Mouse (Mus musculus) Muller cell, postnatal 12 days (primary cell): ENCODE measurements around the gene Card9.
A peak's percentile ranks its signal among the peaks of the same experiment; 100 is the strongest.
"Not testable (repeated sequence)": the region's sequence is repeated elsewhere in the genome, so short reads cannot be mapped to it uniquely, and the experiment has no call there.

Source experiments
- DNase-seq: peaks from one replicate; pipeline ENCODE4 v3.0.0-alpha.2; 2015; ENCODE audit errors: inconsistent ontology term

Card9 gene

GRCm38 (mm10) chr2:26360772-26361171, at the start of gene Card9:
Gene Card9, minus strand, starts transcription at chr2:26360918.
- DNase-seq, result no peak

- DNase-seq, result peak; percentile 73
Observed at GRCm38 (mm10) chr2:26410091-26410490, 49.4 kb upstream of the Card9 start.

GRCm38 (mm10) chr2:26409362-26409761, 48.6 kb upstream of the Card9 start:
- DNase-seq, result no peak

- peak; percentile 98 for DNase-seq
Observed at GRCm38 (mm10) chr2:26408515-26409356, 48.0 kb upstream of the Card9 start, which contains the start of gene Inpp5e. Gene Inpp5e, minus strand, starts transcription at chr2:26409203.

GRCm38 (mm10) chr2:26403306-26403705, 42.6 kb upstream of the Card9 start:
- no peak for DNase-seq

- DNase-seq, result no peak
Observed at GRCm38 (mm10) chr2:26402265-26402664, 41.5 kb upstream of the Card9 start.

- no peak for DNase-seq
Observed at GRCm38 (mm10) chr2:26401023-26401422, 40.3 kb upstream of the Card9 start.

GRCm38 (mm10) chr2:26400296-26400695, 39.6 kb upstream of the Card9 start:
- DNase-seq, result no peak

GRCm38 (mm10) chr2:26399647-26400046, 38.9 kb upstream of the Card9 start:
- DNase-seq, result no peak

GRCm38 (mm10) chr2:26398978-26399377, 38.3 kb upstream of the Card9 start:
- DNase-seq, result no peak

- no peak for DNase-seq
Observed at GRCm38 (mm10) chr2:26391617-26392016, 30.9 kb upstream of the Card9 start.

GRCm38 (mm10) chr2:26390954-26391353, 30.2 kb upstream of the Card9 start:
- DNase-seq, result no peak

- peak; percentile 91 for DNase-seq
Observed at GRCm38 (mm10) chr2:26389154-26389690, 28.5 kb upstream of the Card9 start, which contains the start of the genes Entr1 and Pmpca. Gene Entr1, minus strand, starts transcription at chr2:26389316. Gene Pmpca, plus strand, starts transcription at chr2:26389339.

- DNase-seq, result no peak
Observed at GRCm38 (mm10) chr2:26388682-26389153, 28.0 kb upstream of the Card9 start.

- DNase-seq, result no peak
Observed at GRCm38 (mm10) chr2:26387713-26388112, 27.0 kb upstream of the Card9 start.

- DNase-seq, result not testable (repeated sequence)
Observed at GRCm38 (mm10) chr2:26380871-26381270, 20.2 kb upstream of the Card9 start.

- DNase-seq, result peak; percentile 85
Observed at GRCm38 (mm10) chr2:26380131-26380771, 19.5 kb upstream of the Card9 start, which contains the start of gene Snapc4. Gene Snapc4, minus strand, starts transcription at chr2:26380653.

GRCm38 (mm10) chr2:26372396-26372795, 11.7 kb upstream of the Card9 start:
- no peak for DNase-seq

GRCm38 (mm10) chr2:26368572-26368971, 7.9 kb upstream of the Card9 start:
- DNase-seq, result no peak

- no peak for DNase-seq
Observed at GRCm38 (mm10) chr2:26367911-26368310, 7.2 kb upstream of the Card9 start.

- no peak for DNase-seq
Observed at GRCm38 (mm10) chr2:26364738-26365465, 4.2 kb upstream of the Card9 start.

- DNase-seq, result no peak
Observed at GRCm38 (mm10) chr2:26363481-26363880, 2.8 kb upstream of the Card9 start.
